Mouse (Mus musculus) embryonic facial prominence, embryonic 12.5 days (tissue): ENCODE results near the gene Zfyve27. TPM values are rescaled to one million over a fixed set of nuclear protein-coding genes. Genes with fewer than 3 reads are reported as not detected.

Experiments
- ATAC-seq: fragments of 200-750 bp; cut with Nextera tagmentation; 2 replicates; pipeline ENCODE4 v1.8.0; 2017; ENCODE audit not compliant: insufficient number of reproducible peaks, insufficient read depth, low FRiP score, low TSS enrichment
- H3K27ac ChIP-seq: fragments of 300-500 bp; sonication (generic); 2 replicates; pipeline ENCODE4 v1.5.1; 2016; ENCODE audit warnings: mild to moderate bottlenecking
- H3K27me3 ChIP-seq: fragments of 300-500 bp; sonication (generic); 2 replicates; pipeline ENCODE4 v1.6.1; 2016; ENCODE audit warnings: mild to moderate bottlenecking, moderate library complexity
- H3K36me3 ChIP-seq: fragments of 300-500 bp; sonication (generic); 2 replicates; pipeline ENCODE4 v1.6.1; 2016; ENCODE audit warnings: mild to moderate bottlenecking
- H3K4me1 ChIP-seq: fragments of 300-500 bp; sonication (generic); 2 replicates; pipeline ENCODE4 v1.6.1; 2016
- H3K4me2 ChIP-seq: fragments of 300-500 bp; sonication (generic); replicated peaks from 2 replicates; pipeline ENCODE4 v1.6.1; 2016; ENCODE audit warnings: mild to moderate bottlenecking, moderate library complexity
- H3K4me3 ChIP-seq: fragments of 300-500 bp; sonication (generic); 2 replicates; pipeline ENCODE4 v1.5.1; 2016; ENCODE audit warnings: mild to moderate bottlenecking
- H3K9ac ChIP-seq: fragments of 300-500 bp; sonication (generic); 2 replicates; pipeline ENCODE4 v1.6.1; 2016; ENCODE audit warnings: mild to moderate bottlenecking, moderate library complexity
- H3K9me3 ChIP-seq: fragments of 300-500 bp; sonication (generic); 2 replicates; pipeline ENCODE4 v1.6.1; 2016; ENCODE audit warnings: mild to moderate bottlenecking, moderate library complexity
- WGBS: fragments of 180-500 bp; shearing (Covaris S2); methylation state at CpG from one replicate; pipeline ENCODE4 v1.1.7; 2016; 5-methylcytosine and 5-hydroxymethylcytosine counted together
- polyA plus RNA-seq: library from polyadenylated mRNA; unstranded; fragments of >200 nt; fragmentation: Nextera tagmentation; extraction: Ambion mirVana; gene quantifications from 2 replicates; pipeline ENCODE4 v1.2.1, GENCODE M21; 2016

Zfyve27 gene
- polyA plus RNA-seq, 1 experiment from 2014 or later, result 32.5 TPM

DNA sequence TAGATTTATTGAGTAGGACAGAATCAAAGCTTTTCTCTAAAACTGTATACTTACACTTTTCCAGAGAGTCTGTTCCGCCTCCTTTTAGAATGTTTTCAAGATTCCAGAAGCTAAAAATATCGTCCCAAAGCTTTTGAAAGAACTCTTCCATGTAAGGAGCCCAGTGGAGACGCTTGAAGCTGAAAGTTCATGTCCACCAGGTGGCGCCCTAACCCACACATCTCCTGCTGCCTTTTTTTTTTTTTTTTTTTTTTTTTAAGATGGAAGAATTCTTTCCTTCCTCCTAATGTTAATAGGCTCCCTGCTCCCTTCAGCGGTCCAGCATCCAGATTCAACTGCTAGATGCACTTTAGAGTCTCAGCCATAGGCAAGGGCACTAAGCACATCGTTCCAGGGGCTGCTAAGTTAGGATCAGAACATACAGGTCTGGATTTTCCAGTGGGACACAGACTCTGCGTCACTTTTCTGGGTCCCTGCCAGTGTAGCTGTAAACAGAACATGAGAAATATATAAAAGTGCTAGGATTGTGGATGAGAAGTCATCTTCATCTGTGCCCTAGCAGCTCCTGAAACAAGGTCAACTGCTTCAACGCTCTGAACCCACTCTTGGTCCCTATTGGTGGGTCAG is 19.1 kb upstream of the Zfyve27 start:
- 27% methylated on average over 8 of the region's 8 CpGs for WGBS
- no peak overlapping the region for H3K4me2 ChIP-seq
- no peaks in the 10 kb centered on the region for H3K9me3 ChIP-seq
- no peaks in the 10 kb centered on the region for H3K27me3 ChIP-seq
- H3K9ac ChIP-seq, result no peak overlapping the region
- H3K4me3 ChIP-seq, result no peak overlapping the region
- H3K36me3 ChIP-seq, result no peaks in the 10 kb centered on the region
- no peak overlapping the region for H3K27ac ChIP-seq
- ATAC-seq, result no peak
- peaks cover 15% of the 10 kb centered on the region for H3K4me1 ChIP-seq

DNA sequence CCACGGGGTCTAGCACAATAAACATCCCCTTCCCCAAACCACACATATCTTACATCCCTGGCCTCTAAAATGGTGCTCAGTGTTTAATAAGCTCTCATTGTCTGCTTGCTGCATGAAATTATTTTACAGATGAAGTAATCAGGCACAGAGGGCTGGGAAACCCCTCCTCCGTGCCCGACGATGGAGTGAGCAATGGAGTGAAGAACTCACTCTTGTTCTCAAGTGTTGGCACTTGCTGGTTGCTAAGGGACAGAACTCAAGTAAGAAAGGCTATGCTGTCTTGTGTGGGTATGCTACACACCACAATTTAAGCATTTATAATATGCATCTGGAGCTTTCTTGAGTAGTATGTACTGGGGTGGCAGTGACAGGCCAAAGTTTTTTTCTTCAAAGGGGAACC is 18.5 kb upstream of the Zfyve27 start:
- ATAC-seq, result no peak
- H3K36me3 ChIP-seq, result no peaks in the 10 kb centered on the region
- no peaks in the 10 kb centered on the region for H3K9me3 ChIP-seq
- peaks cover 17% of the 10 kb centered on the region for H3K4me1 ChIP-seq
- H3K4me3 ChIP-seq, result no peak overlapping the region
- no peak overlapping the region for H3K9ac ChIP-seq
- no peak overlapping the region for H3K27ac ChIP-seq
- WGBS, result 75% methylated on average over 4 of the region's 4 CpGs
- no peaks in the 10 kb centered on the region for H3K27me3 ChIP-seq
- H3K4me2 ChIP-seq, result no peak overlapping the region

DNA sequence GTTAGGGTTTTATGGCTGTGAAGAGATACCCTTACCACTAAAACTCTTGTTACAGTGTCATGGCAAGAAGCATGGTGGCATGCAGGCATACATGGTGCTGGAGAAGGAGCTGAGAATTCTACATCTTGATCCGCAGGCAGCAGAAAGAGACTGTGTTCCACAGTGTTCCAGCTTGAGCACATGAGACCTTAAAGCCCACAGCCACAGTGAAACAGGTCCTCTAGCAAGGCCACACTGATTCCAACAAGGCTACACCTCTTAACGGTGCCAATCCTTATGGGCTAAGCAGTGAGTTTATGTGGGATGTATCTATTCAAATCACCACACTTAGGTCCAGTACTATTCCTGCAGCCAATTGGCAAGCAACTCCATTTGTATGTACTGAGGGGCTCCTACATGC is 18.0 kb upstream of the Zfyve27 start:
- ATAC-seq, result no peak
- Histone ChIP-seq H3K4me2 (no peak overlapping the region), H3K27me3 (no peaks in the 10 kb centered on the region), H3K9me3 (no peaks in the 10 kb centered on the region), H3K4me1 (peaks cover 22% of the 10 kb centered on the region), H3K4me3 (no peak overlapping the region), H3K27ac (no peak overlapping the region), H3K9ac (no peak overlapping the region), H3K36me3 (0 out of 2 replicates have a peak, but pooled peaks cover 4% of the 10 kb centered on the region)
- WGBS, result 91% methylated on average over 2 of the region's 2 CpGs

DNA sequence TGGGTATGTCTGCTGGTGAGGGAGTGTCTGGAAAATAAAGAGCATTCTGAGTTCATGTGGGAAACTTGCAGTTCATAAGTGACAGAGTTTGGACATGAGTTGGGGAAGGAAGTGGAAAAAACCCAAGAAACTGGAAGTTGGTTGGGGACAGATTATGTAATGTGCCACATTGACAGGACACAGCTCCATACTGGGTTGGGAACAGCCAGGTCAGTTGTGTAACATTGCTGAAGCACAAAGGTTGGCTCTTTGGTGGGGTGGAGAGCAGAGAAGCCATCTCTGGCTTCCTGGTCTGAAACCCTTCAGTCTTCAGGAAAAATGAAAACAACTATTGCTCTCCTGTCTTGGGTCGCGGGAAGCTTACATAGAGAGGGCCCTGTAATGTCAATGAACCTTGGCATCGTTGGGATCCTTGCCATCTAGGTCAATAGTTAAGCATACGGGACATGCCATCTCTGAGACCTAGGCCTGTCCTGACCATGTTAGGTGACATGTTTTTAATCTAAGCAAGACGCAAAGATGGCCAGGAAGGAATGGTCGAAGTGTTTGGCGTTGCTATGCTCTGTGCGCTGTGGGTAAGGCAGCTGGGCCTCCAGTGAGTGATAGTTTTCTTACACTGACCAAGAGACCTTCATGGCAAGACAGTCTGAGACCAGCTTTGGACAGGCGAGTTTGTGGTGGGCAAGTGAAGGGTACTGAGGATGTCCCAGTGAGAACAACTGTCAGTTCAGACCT is 17.3 kb upstream of the Zfyve27 start:
- peaks cover 24% of the 10 kb centered on the region for H3K4me1 ChIP-seq
- 88% methylated on average over 9 of the region's 9 CpGs for WGBS
- H3K9me3 ChIP-seq, result no peaks in the 10 kb centered on the region
- peak overlapping the region; percentile 82; the same call in 1 of the 2 replicates for H3K9ac ChIP-seq
- no peaks in the 10 kb centered on the region for H3K27me3 ChIP-seq
- peak overlapping the region; percentile 81; the same call in 1 of the 2 replicates for H3K4me2 ChIP-seq
- H3K27ac ChIP-seq, result peak overlapping the region; percentile 89
- ATAC-seq, result no peak
- 0 out of 2 replicates have a peak, but pooled peaks cover 11% of the 10 kb centered on the region for H3K36me3 ChIP-seq
- no peak overlapping the region for H3K4me3 ChIP-seq

DNA sequence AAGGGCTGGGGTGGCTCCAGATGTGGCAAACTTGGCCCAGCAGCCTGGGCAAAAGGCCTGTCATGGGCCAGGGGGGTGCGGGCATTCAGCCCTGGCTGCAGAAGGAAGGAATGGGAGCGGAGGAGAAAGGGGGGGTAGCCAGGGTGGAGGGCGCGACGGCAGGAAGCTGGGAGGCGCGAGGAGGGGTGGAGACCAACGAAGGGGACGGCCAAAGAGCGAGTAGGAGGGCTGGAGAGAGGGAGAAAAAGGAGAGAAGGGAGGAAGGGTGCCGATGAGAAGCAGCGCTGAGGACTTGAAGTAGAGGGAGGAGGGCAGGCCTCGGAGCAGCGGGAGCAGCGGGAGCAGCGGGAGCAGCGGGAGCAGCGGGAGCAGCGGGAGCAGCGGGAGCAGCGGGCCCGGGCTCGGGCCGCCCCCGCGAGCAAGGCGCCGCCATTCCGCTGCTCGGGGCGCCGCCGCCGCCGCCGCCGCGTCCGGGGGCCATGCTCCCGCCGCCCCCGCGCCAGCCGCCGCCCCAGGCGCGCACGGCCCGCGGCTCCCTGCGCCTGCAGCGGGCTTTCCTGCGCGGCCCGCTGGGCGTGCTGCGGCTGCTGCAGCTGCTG is 16.5 kb upstream of the Zfyve27 start, which contains the start of gene Marveld1:
Marveld1 (plus strand) TSS at position 231 of the 599 bp plus-strand sequence.
- WGBS, result under 1% methylated on average over 28 of the region's 57 CpGs
- Histone ChIP-seq H3K4me1 (peaks cover 32% of the 10 kb centered on the region), H3K4me3 (peak within 1 kb of the TSS; percentile 77), H3K4me2 (peak within 1 kb of the TSS; percentile 81), H3K27me3 (no peaks in the 10 kb centered on the region), H3K9me3 (no peaks in the 10 kb centered on the region), H3K36me3 (0 out of 2 replicates have a peak, but pooled peaks cover 11% of the 10 kb centered on the region), H3K9ac (peak within 1 kb of the TSS; percentile 82), H3K27ac (peak within 1 kb of the TSS; percentile 89)
- ATAC-seq, result peak; percentile 70

DNA sequence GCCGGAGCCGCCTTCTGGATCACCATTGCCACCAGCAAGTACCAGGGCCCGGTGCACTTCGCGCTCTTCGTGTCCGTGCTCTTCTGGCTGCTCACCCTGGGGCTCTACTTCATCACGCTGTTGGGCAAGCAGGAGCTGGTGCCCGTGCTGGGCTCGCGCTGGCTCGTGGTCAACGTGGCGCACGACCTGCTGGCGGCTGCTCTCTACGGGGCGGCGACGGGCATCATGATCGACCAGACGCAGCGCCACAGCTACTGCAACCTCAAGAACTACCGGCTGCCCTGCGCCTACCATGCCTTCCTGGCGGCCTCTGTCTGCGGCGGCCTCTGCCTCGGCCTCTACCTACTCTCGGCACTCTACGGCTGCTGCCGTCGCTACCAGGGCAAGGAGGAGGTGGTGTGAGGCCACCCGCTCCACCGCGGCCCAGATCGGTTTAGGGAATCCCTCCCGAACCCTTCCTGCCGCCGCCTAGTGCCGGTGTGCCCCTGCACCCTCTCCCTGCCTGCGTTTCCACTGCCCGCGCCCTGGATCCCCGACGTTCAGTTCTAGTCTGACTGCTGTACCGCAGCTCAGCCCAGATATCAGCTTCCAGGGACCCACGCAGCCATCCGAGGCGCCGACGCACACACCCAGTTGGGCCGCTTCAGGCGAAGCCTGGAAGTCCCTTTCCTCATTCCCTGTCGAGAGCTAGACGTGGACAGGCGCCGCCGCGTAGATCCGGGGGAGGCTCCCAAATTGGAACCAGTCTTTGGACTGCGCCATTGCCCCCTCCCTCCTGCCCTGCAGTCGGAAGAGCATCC is 15.8 kb upstream of the Zfyve27 start:
- H3K4me3 ChIP-seq, result peak overlapping the region; percentile 77
- ATAC-seq, result peak; percentile 3; the same call in 1 of the 2 replicates
- 0 out of 2 replicates have a peak, but pooled peaks cover 11% of the 10 kb centered on the region for H3K36me3 ChIP-seq
- no peaks in the 10 kb centered on the region for H3K9me3 ChIP-seq
- H3K27ac ChIP-seq, result peak overlapping the region; percentile 89
- peaks cover 32% of the 10 kb centered on the region for H3K4me1 ChIP-seq
- peak overlapping the region; percentile 82 for H3K9ac ChIP-seq
- H3K4me2 ChIP-seq, result peak overlapping the region; percentile 81
- H3K27me3 ChIP-seq, result no peaks in the 10 kb centered on the region
- WGBS, result under 1% methylated on average over 63 of the region's 63 CpGs

DNA sequence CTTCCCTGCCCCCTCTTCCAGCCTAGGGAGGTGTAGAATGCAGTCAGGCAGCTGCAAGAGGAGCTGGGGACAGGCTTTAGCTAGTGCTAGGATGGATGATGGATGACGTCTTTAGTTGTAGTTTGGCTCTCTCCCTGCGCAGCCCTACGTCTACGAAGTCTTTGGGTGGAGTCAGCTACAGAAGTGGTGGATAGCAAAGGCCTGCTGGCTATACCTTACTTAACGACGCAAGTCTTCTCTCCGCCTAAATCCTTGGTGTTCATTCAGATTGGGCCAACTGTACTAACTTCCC is 15.2 kb upstream of the Zfyve27 start:
- ATAC-seq, result peak; percentile 31; the same call in 1 of the 2 replicates

DNA sequence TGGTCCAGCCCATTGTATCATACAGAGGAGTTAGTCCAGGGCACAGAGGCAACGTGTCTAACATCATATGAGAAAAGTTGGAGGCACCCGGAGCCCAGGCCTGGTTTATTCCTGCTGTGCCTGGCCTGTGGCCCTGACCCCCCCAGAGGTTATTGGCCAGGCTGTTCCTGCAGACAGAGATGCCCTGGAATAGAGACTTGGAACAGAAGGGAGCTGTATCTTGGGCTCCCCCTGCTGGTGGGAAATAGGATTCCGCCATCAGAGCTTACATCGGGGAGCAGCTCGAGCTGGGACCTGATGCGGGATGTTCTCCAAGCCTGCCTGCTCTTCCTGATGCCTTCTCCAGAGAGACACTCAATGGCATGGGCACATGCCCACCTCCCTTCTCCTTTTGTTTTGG is 11.8 kb upstream of the Zfyve27 start:
- Histone ChIP-seq H3K36me3 (0 out of 2 replicates have a peak, but pooled peaks cover 11% of the 10 kb centered on the region), H3K4me2 (no peak overlapping the region), H3K27ac (no peak overlapping the region), H3K9me3 (no peaks in the 10 kb centered on the region), H3K9ac (no peak overlapping the region), H3K4me1 (peaks cover 32% of the 10 kb centered on the region), H3K27me3 (no peaks in the 10 kb centered on the region), H3K4me3 (no peak overlapping the region)
- no peak for ATAC-seq
- 3% methylated on average over 6 of the region's 6 CpGs for WGBS

More for the DNA sequence above, 15.2 kb upstream of the Zfyve27 start:
- WGBS, result 10% methylated on average over 7 of the region's 7 CpGs
- Histone ChIP-seq H3K9me3 (no peaks in the 10 kb centered on the region), H3K36me3 (0 out of 2 replicates have a peak, but pooled peaks cover 11% of the 10 kb centered on the region), H3K4me2 (peak overlapping the region; percentile 81), H3K9ac (peak overlapping the region; percentile 82), H3K4me3 (peak overlapping the region; percentile 77), H3K27me3 (no peaks in the 10 kb centered on the region), H3K27ac (peak overlapping the region; percentile 89), H3K4me1 (peaks cover 32% of the 10 kb centered on the region)

DNA sequence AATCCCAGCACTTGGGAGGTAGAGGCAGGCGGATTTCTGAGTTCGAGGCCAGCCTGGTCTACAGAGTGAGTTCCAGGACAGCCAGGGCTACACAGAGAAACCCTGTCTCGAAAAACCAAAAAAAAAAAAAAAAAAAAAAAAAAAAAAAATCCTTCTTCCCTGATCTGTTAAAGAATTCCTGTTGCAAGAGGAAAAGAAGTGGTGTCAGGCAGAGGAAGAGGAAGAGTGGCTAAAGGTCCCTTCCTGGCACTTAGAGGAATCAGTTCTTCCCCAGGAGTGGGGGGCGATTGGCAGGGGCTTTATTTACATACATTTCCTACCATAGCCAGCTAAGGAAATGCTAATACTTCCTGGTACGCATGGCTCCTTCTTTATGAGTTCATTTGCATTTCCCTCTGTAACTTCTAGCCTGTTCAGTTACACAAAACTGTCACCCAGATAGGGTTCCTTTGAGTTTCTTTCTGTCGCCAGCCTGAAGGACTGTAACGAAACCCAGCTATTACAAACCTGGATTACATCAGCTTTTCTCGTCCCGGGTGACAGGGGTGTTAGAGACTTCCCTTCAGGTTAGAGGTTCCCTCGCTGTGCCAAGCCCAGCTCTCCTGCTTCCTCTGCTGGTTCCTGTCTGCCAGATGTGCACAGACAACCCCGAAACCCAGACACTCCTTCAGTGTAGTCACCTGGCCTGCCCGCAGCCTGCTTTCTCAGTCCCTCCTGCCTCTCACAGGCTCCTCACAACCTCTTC is 6.1 kb upstream of the Zfyve27 start:
- peak overlapping the region; percentile 41; the same call in 1 of the 2 replicates for H3K27ac ChIP-seq
- peaks cover 4% of the 10 kb centered on the region for H3K4me1 ChIP-seq
- H3K36me3 ChIP-seq, result no peaks in the 10 kb centered on the region
- H3K4me2 ChIP-seq, result no peak overlapping the region
- H3K9me3 ChIP-seq, result no peaks in the 10 kb centered on the region
- ATAC-seq, result no peak
- H3K9ac ChIP-seq, result no peak overlapping the region
- 55% methylated on average over 12 of the region's 12 CpGs for WGBS
- H3K4me3 ChIP-seq, result no peak overlapping the region
- no peaks in the 10 kb centered on the region for H3K27me3 ChIP-seq

DNA sequence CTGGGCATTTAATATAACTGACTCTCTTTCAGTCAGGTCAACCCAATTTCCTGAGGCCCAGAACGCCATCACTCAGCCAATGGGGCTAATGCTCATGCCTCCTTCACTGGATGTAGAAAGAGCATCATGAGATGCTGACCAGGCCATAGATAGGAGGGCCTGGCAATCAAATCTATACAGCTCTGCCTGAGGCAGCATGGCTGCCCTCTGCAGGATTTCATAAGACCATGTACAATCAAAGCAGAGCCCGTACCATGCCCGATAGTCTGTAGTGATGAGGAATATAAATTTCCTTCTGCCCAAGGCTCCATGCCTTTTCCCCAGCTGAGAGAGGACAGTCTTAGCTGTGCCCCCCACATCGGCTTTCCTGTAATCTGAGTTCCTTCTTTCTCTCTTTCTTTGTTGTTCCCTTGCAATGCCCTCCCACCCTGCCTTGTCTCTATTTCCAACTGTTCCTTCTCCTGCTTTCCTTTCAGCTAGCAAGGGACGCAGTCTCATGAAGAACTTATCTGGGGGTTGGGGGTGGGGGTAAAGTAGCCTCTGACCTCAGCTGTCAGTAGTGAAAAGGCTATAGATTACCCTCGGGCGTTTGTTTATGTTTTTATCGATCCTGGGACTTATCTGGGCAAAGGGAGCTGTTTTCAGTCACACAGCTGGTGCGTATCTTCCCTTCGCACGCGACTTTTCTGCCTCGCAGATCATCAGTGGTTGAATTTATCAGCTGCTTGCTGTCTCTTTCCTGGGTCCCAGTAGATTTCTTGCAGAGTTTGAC is 5.3 kb upstream of the Zfyve27 start:
- 46% methylated on average over 13 of the region's 13 CpGs for WGBS
- Histone ChIP-seq H3K36me3 (no peaks in the 10 kb centered on the region), H3K4me2 (no peak overlapping the region), H3K27ac (peak overlapping the region; percentile 41; the same call in 1 of the 2 replicates), H3K9ac (no peak overlapping the region), H3K4me1 (peaks cover 4% of the 10 kb centered on the region), H3K4me3 (no peak overlapping the region), H3K27me3 (no peaks in the 10 kb centered on the region), H3K9me3 (no peaks in the 10 kb centered on the region)
- no peak for ATAC-seq
